Mouse (Mus musculus) hindbrain, embryonic 10.5 days (tissue): Measurements from ENCODE around the gene Zswim8. TPM values are rescaled to one million over a fixed set of nuclear protein-coding genes. Genes with fewer than 3 reads are reported as not detected.

Experiments used
- DNase-seq: peaks from one replicate; pipeline ENCODE4 v3.0.0-alpha.2; 2017; ENCODE audit warnings: low spot score
- H3K27ac ChIP-seq: fragments of 300-500 bp; sonication (generic); 2 replicates; pipeline ENCODE4 v1.5.1; 2016; ENCODE audit warnings: mild to moderate bottlenecking, moderate library complexity
- H3K27me3 ChIP-seq: fragments of 300-500 bp; sonication (generic); 2 replicates; pipeline ENCODE4 v1.6.1; 2016; ENCODE audit warnings: mild to moderate bottlenecking; ENCODE audit not compliant: poor library complexity, insufficient read depth, severe bottlenecking
- H3K36me3 ChIP-seq: fragments of 300-500 bp; sonication (generic); 2 replicates; pipeline ENCODE4 v1.6.1; 2016; ENCODE audit warnings: mild to moderate bottlenecking, moderate library complexity
- H3K4me1 ChIP-seq: fragments of 300-500 bp; sonication (generic); replicated peaks from 2 replicates; pipeline ENCODE4 v1.6.1; 2016; ENCODE audit warnings: mild to moderate bottlenecking
- H3K4me3 ChIP-seq: fragments of 300-500 bp; sonication (generic); 2 replicates; pipeline ENCODE4 v1.5.1; 2016; ENCODE audit warnings: mild to moderate bottlenecking, moderate library complexity
- H3K9me3 ChIP-seq: fragments of 300-500 bp; sonication (generic); 2 replicates; pipeline ENCODE4 v1.6.1; 2016; ENCODE audit warnings: mild to moderate bottlenecking, moderate library complexity
- WGBS: fragments of 180-500 bp; shearing (Covaris S2); methylation state at CpG from one replicate; pipeline ENCODE4 v1.1.7; 2016; 5-methylcytosine and 5-hydroxymethylcytosine counted together
- polyA plus RNA-seq: library from polyadenylated mRNA; unstranded; fragments of >200 nt; fragmentation: Nextera tagmentation; extraction: Ambion mirVana; gene quantifications from 2 replicates; pipeline ENCODE4 v1.2.1, GENCODE M21; 2016

Gene Zswim8
- polyA plus RNA-seq, 1 experiment from 2014 or later = 40.3 TPM

DNA sequence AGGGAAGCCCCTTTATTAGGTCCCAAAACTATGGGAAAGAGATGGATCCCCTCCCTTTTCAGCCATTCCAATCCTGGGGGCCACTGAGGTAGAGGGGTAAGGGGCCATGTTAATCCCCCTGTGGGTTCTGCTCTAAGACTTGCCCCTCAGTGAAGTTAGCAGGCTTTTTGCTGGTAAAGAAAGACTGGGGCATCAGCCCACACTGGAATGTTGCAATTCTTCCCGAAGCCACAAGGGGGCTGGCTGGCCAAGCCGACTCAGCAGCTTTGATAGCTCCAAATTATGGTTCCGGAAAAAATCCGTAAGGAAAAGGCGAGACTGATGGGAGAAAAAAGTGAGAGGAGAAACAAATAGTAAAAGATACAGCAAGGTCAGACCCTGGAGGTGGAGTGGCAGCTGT is 16.7 kb downstream of the Zswim8 start:
- H3K27me3 ChIP-seq = no peaks in the 10 kb centered on the region
- WGBS = 55% methylated on average over 5 of the region's 5 CpGs
- peak; percentile 69 for DNase-seq
- no peaks in the 10 kb centered on the region for H3K9me3 ChIP-seq
- H3K36me3 ChIP-seq = peaks cover 100% of the 10 kb centered on the region
- H3K27ac ChIP-seq = no peak overlapping the region
- no peaks in the 10 kb centered on the region for H3K4me1 ChIP-seq
- no peak overlapping the region for H3K4me3 ChIP-seq

DNA sequence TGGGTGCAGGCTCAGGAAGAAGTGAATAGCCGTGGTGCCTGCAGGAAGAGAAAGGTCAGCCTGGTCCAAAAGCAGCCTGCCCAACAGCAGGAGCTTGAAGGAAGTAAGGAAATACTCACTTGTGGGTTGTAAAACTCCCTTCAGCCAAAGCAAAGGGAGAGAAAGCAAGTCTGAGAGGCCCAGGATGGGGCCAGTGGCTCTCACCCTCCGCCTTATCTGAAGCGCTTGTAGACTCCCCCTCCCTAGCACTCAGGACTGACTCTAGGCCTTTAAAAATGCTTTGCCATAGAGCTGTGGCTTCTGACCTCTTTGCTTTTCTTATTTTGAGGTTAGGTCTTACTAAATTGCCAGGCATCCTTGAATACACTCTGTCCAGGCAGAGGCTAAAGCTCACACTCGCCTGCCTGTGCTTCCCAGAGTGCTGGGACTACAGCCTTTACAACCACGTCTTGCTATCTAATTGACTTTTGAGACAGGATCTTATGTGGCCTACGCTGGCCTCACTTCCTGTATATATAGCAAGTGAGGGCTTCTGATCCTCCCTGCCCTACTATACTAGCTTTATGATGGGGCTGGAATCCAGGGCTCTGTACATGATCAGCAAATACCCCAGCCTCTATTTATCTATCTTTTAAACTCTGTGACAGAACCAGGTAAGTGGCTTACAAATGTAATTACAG is 18.4 kb downstream of the Zswim8 start:
- H3K4me1 ChIP-seq = no peaks in the 10 kb centered on the region

DNA sequence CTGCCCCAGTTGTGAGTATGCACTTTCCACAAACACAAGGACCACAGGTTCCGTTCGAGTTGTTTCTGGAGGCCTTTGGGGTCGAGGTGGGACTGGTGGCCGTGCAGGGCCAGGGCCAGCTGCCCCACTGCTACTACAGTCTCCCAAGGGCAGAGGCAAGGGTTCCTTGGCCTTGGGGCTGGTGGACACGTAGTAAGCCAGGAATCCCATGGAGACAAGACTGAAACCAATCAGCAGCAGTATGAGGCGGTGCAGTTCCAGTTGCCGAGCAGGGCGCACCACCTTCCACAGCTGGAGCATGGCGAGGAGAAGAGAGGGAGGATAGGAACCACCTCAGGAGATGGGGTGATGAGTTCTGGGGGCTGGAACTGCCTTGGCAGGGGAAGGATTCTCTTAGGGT is 22.5 kb downstream of the Zswim8 start:
- H3K9me3 ChIP-seq = no peaks in the 10 kb centered on the region
- WGBS = 94% methylated on average over 9 of the region's 9 CpGs
- H3K4me3 ChIP-seq = no peak overlapping the region
- H3K27ac ChIP-seq = no peak overlapping the region
- H3K4me1 ChIP-seq = peaks cover 20% of the 10 kb centered on the region
- H3K27me3 ChIP-seq = no peaks in the 10 kb centered on the region
- no peak for DNase-seq
- peaks cover 78% of the 10 kb centered on the region for H3K36me3 ChIP-seq

More for the DNA sequence above, 18.4 kb downstream of the Zswim8 start:
- Histone ChIP-seq H3K27ac (no peak overlapping the region), H3K4me3 (no peak overlapping the region), H3K9me3 (no peaks in the 10 kb centered on the region), H3K27me3 (no peaks in the 10 kb centered on the region), H3K36me3 (peaks cover 100% of the 10 kb centered on the region)
- no peak for DNase-seq
- 86% methylated on average over 6 of the region's 6 CpGs for WGBS

DNA sequence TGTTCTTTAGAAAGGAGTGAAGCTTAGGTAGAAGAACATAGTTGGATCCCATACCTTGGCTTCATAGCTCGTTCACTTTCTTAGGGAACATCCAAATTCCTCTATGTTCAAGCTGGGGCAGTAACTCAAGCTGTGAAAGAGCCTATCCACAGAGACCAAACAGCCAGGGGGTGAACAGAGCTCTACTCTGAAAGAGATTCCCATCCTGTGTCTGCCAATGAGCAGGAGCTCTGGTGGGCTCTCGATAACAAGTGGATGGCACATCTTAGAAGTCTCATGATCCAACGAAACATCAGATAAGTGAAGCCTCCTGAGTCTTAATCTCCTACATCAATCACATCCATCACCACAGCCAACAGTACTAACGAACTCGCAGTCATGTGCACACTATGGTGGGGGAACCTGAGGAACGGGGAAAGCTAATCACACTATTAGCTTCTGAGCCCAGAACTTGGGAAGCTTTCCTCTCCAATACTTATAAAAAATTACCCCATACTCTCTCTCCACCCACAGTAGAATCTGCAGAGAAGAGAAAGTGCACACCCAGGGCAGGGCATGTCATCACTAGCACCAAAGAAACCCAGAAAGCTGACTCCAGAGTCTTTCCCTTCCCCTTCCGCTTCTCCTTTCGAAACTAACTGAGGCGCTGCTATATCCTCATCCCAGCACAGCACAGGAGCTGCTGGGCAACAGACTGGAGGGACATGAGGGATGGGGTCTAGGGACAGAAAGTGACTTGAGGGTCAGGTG is 23.7 kb downstream of the Zswim8 start:
- Histone ChIP-seq H3K9me3 (no peaks in the 10 kb centered on the region), H3K27me3 (no peaks in the 10 kb centered on the region), H3K4me3 (no peak overlapping the region), H3K4me1 (peaks cover 25% of the 10 kb centered on the region), H3K27ac (no peak overlapping the region), H3K36me3 (peaks cover 77% of the 10 kb centered on the region)
- 92% methylated on average over 9 of the region's 9 CpGs for WGBS
- DNase-seq = no peak

DNA sequence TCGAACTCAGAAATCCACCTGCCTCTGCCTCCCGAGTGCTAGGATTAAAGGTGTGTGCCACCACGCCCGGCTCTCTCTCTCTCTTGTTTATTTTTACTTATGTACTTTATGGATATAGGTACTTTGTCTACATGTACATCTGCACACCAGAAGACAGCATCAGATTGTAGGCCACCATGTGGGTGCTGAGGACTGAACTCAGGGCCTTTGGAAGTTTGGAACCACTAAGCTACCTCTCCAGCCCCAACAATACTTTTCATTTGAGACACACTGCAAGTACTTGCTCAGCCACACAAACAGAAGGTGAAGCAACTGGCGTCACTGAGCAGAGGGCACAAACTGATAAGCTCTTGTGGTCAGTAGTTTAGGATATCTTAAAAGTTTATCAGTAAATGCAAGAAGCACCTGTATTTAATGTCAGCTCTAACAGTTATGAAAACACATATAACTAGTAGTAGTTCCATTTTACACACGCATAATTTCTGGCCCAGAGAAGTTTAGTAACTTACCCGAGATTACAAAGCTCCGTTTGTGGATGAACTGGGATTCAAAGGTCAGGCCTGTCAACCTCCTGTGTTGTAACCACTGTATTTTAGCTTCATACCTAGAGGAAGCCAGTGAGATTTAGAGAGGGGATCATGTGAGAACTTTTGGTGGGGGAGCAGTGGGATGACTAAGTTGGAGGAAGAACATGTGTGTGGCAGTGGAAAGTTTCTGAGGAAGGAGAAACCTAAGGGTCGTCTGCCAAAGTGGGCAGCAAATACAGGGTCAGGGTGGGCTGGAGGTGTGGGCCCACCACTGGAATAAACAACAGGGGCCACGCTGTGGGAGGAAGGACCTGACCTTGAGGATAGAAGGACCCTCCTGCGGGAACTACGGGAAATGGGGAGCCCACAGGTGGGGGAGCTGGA is 25.9 kb downstream of the Zswim8 start:
- no peaks in the 10 kb centered on the region for H3K9me3 ChIP-seq
- H3K4me1 ChIP-seq = peaks cover 27% of the 10 kb centered on the region
- H3K27me3 ChIP-seq = no peaks in the 10 kb centered on the region
- peak overlapping the region; percentile 93 for H3K4me3 ChIP-seq
- DNase-seq = no peak
- H3K27ac ChIP-seq = peak overlapping the region; percentile 99
- H3K36me3 ChIP-seq = peaks cover 75% of the 10 kb centered on the region
- WGBS = 53% methylated on average over 12 of the region's 12 CpGs

DNA sequence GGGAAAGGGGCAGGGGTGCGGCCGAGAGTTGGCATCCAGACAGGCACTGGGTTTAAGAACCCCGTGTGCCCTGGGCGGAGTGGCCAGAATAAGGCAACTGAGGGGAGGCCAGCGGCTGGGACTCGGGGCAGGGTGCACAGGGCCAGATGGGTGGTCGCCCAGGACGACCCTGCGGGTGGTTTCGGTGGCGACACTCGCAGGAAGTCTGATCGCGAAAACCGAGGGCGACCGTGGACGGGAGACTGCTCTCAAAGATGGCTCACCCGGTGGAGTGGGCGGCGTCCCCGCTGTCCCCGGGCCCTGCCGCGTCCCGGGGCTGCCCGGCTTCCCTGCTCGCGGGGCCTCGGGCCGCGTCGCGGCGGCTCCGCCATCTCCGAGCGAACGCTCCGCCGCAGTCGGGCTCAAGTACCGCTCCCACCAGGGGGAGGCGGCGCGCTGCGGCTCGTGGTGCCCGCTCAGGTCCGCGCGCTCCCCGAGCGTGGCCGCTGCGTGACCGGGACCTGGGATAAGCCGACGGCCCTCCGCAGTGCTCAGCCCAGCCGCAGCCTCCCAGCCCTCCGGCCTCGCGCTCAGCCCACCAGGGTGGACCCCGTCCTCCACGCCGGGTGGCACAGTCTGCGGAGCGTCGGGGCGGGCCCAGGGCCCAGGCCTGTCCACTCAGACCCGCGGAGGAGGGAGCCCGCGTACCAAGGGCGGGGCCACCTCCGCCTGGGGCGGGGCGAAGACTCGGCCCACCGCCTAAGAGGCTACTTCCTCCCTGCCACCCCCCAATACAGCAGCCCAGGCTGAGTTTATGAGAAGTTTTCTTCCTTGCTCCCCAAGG is 26.8 kb downstream of the Zswim8 start, which contains the start of gene Ndst2:
Gene Ndst2, minus strand, starts transcription at position 611 of the 823 bp plus-strand sequence.
- H3K27me3 ChIP-seq = no peaks in the 10 kb centered on the region
- DNase-seq = peak; percentile 89
- peak within 1 kb of the TSS; percentile 99 for H3K27ac ChIP-seq
- H3K4me1 ChIP-seq = peaks cover 27% of the 10 kb centered on the region
- H3K36me3 ChIP-seq = peaks cover 75% of the 10 kb centered on the region
- under 1% methylated on average over 81 of the region's 81 CpGs for WGBS
- no peaks in the 10 kb centered on the region for H3K9me3 ChIP-seq
- peak within 1 kb of the TSS; percentile 93 for H3K4me3 ChIP-seq

DNA sequence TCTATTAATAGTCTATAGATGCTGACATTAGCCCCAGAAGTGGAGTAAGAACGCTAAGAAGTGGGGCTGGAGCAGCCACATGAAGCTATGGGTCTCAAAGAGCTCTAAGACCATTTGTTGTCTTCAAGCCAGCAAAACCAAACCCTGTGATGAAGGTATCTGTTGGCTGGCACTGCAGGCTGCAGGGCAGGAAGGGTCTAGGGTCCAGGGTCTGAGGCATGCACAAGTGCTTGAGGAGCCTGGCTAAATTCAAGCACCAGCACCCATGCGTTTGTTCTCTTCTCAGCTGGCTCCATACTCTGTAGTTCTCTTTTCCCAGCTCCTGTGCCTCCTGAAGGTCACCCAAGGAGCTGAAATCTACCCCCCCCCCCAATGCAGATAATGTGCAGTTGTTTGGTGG is 27.7 kb downstream of the Zswim8 start:
- WGBS = 77% methylated on average over 2 of the region's 2 CpGs
- peaks cover 74% of the 10 kb centered on the region for H3K36me3 ChIP-seq

DNA sequence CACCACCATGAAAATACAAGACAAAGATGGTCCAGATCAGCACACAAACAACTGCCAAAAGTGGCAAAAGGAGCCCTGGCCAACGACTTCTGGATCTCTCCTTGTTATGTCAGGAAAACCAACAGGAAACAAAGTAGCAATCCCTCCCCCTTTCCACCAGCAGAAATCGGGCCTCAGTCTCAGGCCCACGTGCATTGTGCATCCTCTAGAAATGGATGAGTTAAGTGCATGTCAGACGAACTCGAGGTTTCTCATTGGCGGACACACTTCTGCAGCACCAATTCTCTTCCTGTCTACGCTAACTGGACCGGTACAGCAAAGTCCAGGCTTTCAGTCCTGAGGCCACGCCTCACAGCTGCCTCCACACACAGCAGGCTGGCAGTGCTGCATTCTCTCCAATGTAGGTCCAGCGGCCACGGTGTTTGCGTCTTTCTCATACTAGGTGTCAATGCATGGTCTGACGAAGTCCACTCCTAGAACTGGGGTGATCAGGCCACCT is 28.6 kb downstream of the Zswim8 start:
- Histone ChIP-seq H3K4me1 (peaks cover 33% of the 10 kb centered on the region), H3K9me3 (no peaks in the 10 kb centered on the region), H3K4me3 (no peak overlapping the region), H3K27ac (no peak overlapping the region), H3K27me3 (no peaks in the 10 kb centered on the region), H3K36me3 (peaks cover 74% of the 10 kb centered on the region)
- 91% methylated on average over 13 of the region's 13 CpGs for WGBS
- DNase-seq = no peak

More for the DNA sequence above, 27.7 kb downstream of the Zswim8 start:
- no peaks in the 10 kb centered on the region for H3K9me3 ChIP-seq
- no peak overlapping the region for H3K4me3 ChIP-seq
- H3K4me1 ChIP-seq = peaks cover 29% of the 10 kb centered on the region
- no peak for DNase-seq
- H3K27me3 ChIP-seq = no peaks in the 10 kb centered on the region
- H3K27ac ChIP-seq = peak overlapping the region; percentile 99; the same call in 1 of the 2 replicates

DNA sequence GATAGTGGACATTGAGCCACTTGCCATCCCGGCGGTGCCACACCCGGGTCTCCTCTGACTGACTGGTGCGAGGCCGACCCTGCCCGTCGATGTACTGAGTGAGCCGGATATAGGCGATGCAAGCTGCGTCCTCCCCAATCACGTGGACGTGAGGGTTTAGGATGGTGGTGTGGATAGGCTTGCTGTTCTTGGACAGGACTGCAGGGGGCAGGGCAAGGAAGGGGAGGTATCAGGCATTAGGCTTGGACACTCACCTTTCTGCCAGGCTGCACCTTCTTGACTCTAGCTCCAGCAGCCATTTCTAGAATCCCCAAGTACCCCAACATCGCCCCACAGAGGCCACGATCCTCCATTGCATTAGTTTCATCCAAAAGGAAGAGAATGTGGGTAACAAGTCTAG is 30.0 kb downstream of the Zswim8 start:
- no peaks in the 10 kb centered on the region for H3K27me3 ChIP-seq

DNA sequence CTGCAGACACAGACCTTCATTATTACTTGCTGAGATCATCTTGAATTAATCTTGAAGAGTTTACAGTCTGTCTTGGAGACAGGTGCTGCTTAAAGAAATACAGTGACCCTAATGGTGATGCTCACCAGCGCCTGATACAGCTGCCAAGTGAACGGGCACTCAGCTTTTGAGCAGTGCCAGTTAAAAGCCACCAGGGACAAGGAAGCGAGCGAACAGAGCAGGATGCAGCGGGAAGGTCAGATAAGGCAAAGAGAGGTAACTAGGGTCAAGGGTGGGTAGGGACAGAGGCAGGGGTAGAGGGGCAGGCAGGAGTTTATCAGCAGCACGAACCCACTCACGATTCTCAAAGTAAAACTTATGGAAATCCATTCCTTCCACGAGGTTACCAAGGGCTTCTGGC is 31.2 kb downstream of the Zswim8 start:
- 90% methylated on average over 8 of the region's 8 CpGs for WGBS
- no peak for DNase-seq

More for the DNA sequence above, 30.0 kb downstream of the Zswim8 start:
- Histone ChIP-seq H3K4me3 (no peak overlapping the region), H3K9me3 (no peaks in the 10 kb centered on the region), H3K4me1 (peaks cover 39% of the 10 kb centered on the region), H3K27ac (no peak overlapping the region), H3K36me3 (peaks cover 73% of the 10 kb centered on the region)
- WGBS = 44% methylated on average over 14 of the region's 14 CpGs
- DNase-seq = peak; percentile 39

DNA sequence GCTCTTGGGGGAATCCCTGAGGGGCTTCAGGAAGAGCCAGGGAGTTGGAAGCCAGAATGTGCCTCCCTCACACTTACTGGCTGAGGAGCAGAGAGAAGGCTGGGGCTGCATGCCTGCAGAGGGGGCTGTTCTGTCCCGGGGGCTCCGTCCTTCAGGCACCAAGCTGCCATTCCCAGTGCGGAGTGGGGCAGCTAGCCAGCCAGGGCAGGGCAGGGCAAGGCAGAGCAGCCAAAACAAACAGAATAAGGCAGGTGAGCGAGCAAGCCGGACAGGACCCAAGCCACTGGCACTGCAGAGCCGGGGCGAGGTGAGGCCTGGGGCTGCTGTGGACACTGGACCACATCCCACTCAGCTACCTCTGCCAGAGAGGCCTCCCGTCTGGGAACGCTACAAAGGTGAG is 33.9 kb downstream of the Zswim8 start:
- Histone ChIP-seq H3K4me3 (no peak overlapping the region), H3K36me3 (peaks cover 87% of the 10 kb centered on the region), H3K4me1 (peaks cover 14% of the 10 kb centered on the region), H3K27ac (peak overlapping the region; percentile 36; the same call in 1 of the 2 replicates), H3K9me3 (no peaks in the 10 kb centered on the region), H3K27me3 (no peaks in the 10 kb centered on the region)
- no peak for DNase-seq
- WGBS = 92% methylated on average over 9 of the region's 9 CpGs

More for the DNA sequence above, 31.2 kb downstream of the Zswim8 start:
- H3K27ac ChIP-seq = no peak overlapping the region
- H3K4me3 ChIP-seq = no peak overlapping the region
- no peaks in the 10 kb centered on the region for H3K9me3 ChIP-seq
- H3K27me3 ChIP-seq = no peaks in the 10 kb centered on the region
- H3K4me1 ChIP-seq = peaks cover 30% of the 10 kb centered on the region
- peaks cover 73% of the 10 kb centered on the region for H3K36me3 ChIP-seq

DNA sequence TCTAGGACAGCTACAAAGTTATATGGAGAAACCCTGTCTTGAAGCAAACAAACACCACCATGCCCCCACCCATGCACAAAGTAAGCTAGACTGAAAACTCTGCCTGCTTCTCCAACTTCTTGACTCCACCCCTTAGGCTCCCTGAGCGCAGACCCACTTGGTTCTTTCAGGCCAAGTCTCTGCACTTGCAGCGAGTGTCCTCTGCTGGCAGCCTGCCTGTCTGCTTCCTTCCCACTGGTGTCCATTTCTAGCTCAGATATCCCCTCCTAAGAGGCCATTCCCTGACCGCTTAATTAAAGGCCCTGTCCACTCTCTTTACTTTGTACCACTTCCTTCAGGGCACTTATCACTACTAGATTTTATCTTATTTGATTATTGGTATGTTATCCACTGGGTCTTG is 36.3 kb downstream of the Zswim8 start:
- no peak for DNase-seq
- H3K4me3 ChIP-seq = no peak overlapping the region
- no peaks in the 10 kb centered on the region for H3K9me3 ChIP-seq
- no peaks in the 10 kb centered on the region for H3K27me3 ChIP-seq
- WGBS = 87% methylated on average over 3 of the region's 3 CpGs
- peaks cover 12% of the 10 kb centered on the region for H3K4me1 ChIP-seq
- peaks cover 80% of the 10 kb centered on the region for H3K36me3 ChIP-seq
- no peak overlapping the region for H3K27ac ChIP-seq
